ENCODE assay signal across 27 mouse cellular contexts in the genomic region with DNA sequence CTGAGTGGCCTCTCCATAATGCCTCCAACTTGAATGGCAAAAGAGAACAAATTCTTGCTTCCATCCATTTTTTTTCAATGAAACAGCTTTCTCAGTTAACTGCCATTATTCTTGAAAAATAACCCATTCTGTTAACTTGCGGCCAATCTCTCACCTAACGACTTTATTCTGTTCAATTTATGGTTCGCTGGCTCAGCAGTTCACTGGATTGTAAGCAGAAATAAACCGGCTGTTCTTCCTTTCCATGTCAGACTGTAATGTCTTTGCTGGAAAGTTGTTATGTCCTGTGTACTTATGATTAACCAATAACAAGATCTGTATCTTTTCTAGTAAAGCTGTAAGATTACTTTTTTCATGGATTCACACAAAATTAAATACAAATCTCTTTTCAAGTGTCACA.
"Had no signal": no experiment of that assay in that cellular context is flagged by ENCODE, and none has a peak within 500 bp of the region (broad histone marks: within the 10 kb centered on the region; RNA-seq: fewer than 3 reads in every experiment).

No protein-coding gene starts in this region.

- ATAC-seq: forebrain, embryonic 13.5 days; forebrain, embryonic 14.5 days; forebrain, embryonic 15.5 days; forebrain, embryonic 16.5 days; forebrain, postnatal 0 days had no signal

- H3K4me1 ChIP-seq: embryonic facial prominence, embryonic 10.5 days; embryonic facial prominence, embryonic 12.5 days; embryonic facial prominence, embryonic 13.5 days; embryonic facial prominence, embryonic 15.5 days; forebrain, embryonic 10.5 days; forebrain, embryonic 12.5 days; forebrain, embryonic 13.5 days; forebrain, embryonic 15.5 days had no signal

- H3K27me3 ChIP-seq: embryonic facial prominence, embryonic 12.5 days; embryonic facial prominence, embryonic 13.5 days; embryonic facial prominence, embryonic 15.5 days; forebrain, embryonic 12.5 days; forebrain, embryonic 13.5 days; forebrain, embryonic 15.5 days had no signal

- H3K9me3 ChIP-seq: embryonic facial prominence, embryonic 10.5 days; embryonic facial prominence, embryonic 12.5 days; embryonic facial prominence, embryonic 13.5 days; embryonic facial prominence, embryonic 15.5 days; forebrain, embryonic 10.5 days; forebrain, embryonic 12.5 days; forebrain, embryonic 13.5 days; forebrain, embryonic 15.5 days had no signal

- DNase-seq: cerebellum, adult 18-20 months; cerebellum, adult 2 months; cerebellum, adult 8-10 months; cerebellum, adult 9-10 months; cerebellum, adult 9-11 months; cerebellum, postnatal 10 days; cerebellum, postnatal 14 days; cerebellum, postnatal 25 days; cerebellum, postnatal 36 days; embryo, embryonic 11 days; forebrain, postnatal 0 days; gastrocnemius, adult 2 months; gastrocnemius, postnatal 10 days; gastrocnemius, postnatal 14 days; gastrocnemius, postnatal 25 days; gastrocnemius, postnatal 36 days had no signal

- H3K9ac ChIP-seq: embryonic facial prominence, embryonic 12.5 days; embryonic facial prominence, embryonic 13.5 days; embryonic facial prominence, embryonic 15.5 days; forebrain, embryonic 12.5 days; forebrain, embryonic 13.5 days; forebrain, embryonic 15.5 days; forebrain, postnatal 0 days had no signal

- H3K4me3 ChIP-seq: embryonic facial prominence, embryonic 10.5 days; embryonic facial prominence, embryonic 12.5 days; embryonic facial prominence, embryonic 13.5 days; embryonic facial prominence, embryonic 15.5 days; erythroblast, embryonic 14.5 days; forebrain, embryonic 10.5 days; forebrain, embryonic 12.5 days; forebrain, embryonic 13.5 days; forebrain, embryonic 15.5 days; gastrocnemius, adult 2 months had no signal

- H3K27ac ChIP-seq: embryonic facial prominence, embryonic 10.5 days; embryonic facial prominence, embryonic 12.5 days; embryonic facial prominence, embryonic 13.5 days; embryonic facial prominence, embryonic 15.5 days; forebrain, embryonic 10.5 days; forebrain, embryonic 12.5 days; forebrain, embryonic 13.5 days; forebrain, embryonic 15.5 days; gastrocnemius, adult 2 months had no signal

- H3K36me3 ChIP-seq: embryonic facial prominence, embryonic 10.5 days; embryonic facial prominence, embryonic 12.5 days; embryonic facial prominence, embryonic 13.5 days; embryonic facial prominence, embryonic 15.5 days; forebrain, embryonic 10.5 days; forebrain, embryonic 12.5 days; forebrain, embryonic 15.5 days had no signal

- H3K4me2 ChIP-seq: embryonic facial prominence, embryonic 12.5 days; embryonic facial prominence, embryonic 13.5 days; embryonic facial prominence, embryonic 15.5 days; forebrain, embryonic 12.5 days; forebrain, embryonic 13.5 days; forebrain, embryonic 15.5 days had no signal
